Mouse (Mus musculus): ENCODE results near the gene Eps8l2. TPM values are rescaled to one million over a fixed set of nuclear protein-coding genes. Genes with fewer than 3 reads are reported as not detected.
"Not testable (repeated sequence)": the region's sequence is repeated elsewhere in the genome, so short reads cannot be mapped to it uniquely, and the experiment has no call there.

Eps8l2 gene
- polyA plus RNA-seq, 1 experiment from 2014 or later: 1.4 TPM

DNA sequence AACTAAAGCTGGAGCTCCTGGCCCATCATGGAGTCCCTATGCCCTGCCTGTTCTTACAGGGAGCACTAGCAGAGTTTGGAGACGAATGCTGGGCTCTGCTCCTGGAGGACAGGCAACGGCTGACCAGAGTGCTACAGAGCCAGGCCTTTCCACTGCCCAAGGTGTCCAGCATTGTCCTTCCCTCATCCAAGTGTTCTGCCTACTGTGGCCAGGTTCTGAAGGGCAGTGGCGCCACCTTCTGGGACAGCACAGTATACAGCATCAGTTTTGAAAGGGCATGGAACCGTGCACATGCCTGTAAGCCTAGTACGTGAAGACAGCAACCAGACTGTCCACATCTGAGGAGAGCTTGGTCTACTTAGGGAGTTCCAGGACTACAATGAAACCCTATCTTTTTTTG lies 64.6 kb downstream of the Eps8l2 start:
- Histone ChIP-seq H3K4me2 (no peak overlapping the region), H3K36me3 (peaks cover 60% of the 10 kb centered on the region), H3K4me3 (no peak overlapping the region), H3K9me3 (no peaks in the 10 kb centered on the region), H3K27ac (no peak overlapping the region), H3K9ac (no peak overlapping the region), H3K4me1 (replicated peaks) (no peaks in the 10 kb centered on the region), H3K27me3 (no peaks in the 10 kb centered on the region)
- ATAC-seq (ENCODE audit: low FRiP score): peak; percentile 25; the same call in 1 of the 2 replicates
- WGBS: 55% methylated on average over 5 of the region's 5 CpGs

- Histone ChIP-seq H3K4me1 (replicated peaks) (peaks cover 8% of the 10 kb centered on the region), H3K9ac (no peak overlapping the region), H3K9me3 (no peaks in the 10 kb centered on the region), H3K36me3 (peaks cover 61% of the 10 kb centered on the region), H3K4me3 (no peak overlapping the region), H3K27me3 (no peaks in the 10 kb centered on the region), H3K27ac (no peak overlapping the region), H3K4me2 (no peak overlapping the region)
- 94% methylated on average over 4 of the region's 4 CpGs for WGBS
- no peak for ATAC-seq (ENCODE audit: low FRiP score)
Observed at GRCm38 (mm10) chr7:141405466-141405865, 66.8 kb downstream of the Eps8l2 start.

DNA sequence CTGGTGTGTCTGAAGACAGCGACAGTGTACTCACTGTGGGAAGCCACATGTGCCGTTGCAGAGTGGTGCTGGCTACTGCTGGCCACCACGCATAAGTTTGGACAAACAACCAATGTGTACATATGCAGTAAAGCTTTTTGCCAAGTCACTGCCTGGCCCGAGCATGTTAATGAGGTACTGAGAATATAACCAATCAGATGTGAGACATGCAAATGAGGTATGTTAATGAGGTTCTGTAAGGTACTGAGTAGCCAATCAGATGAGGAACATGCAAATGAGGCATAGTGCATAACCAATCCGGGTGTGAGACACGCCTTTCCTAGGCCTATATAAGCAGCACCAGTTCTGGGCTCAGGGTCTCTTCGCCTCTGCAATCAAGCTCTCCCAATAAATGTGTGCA lies 69.0 kb downstream of the Eps8l2 start:
- peaks cover 16% of the 10 kb centered on the region for H3K4me1 ChIP-seq (replicated peaks)
- not testable (repeated sequence) for H3K4me2 ChIP-seq; H3K9me3 ChIP-seq; H3K27me3 ChIP-seq; ATAC-seq (ENCODE audit: low FRiP score); H3K27ac ChIP-seq; H3K4me3 ChIP-seq; H3K9ac ChIP-seq
- WGBS: 97% methylated on average over 7 of the region's 7 CpGs
- H3K36me3 ChIP-seq: peaks cover 44% of the 10 kb centered on the region

GRCm38 (mm10) chr7:141408833-141409232 lies 70.2 kb downstream of the Eps8l2 start:
- WGBS: 12% methylated on average over 11 of the region's 11 CpGs
- peak; percentile 43 for ATAC-seq (ENCODE audit: low FRiP score)
- peak overlapping the region; percentile 60; the same call in 1 of the 2 replicates for H3K9ac ChIP-seq
- H3K4me2 ChIP-seq: no peak overlapping the region
- H3K9me3 ChIP-seq: no peaks in the 10 kb centered on the region
- H3K27me3 ChIP-seq: no peaks in the 10 kb centered on the region
- no peak overlapping the region for H3K4me3 ChIP-seq
- H3K36me3 ChIP-seq: peaks cover 37% of the 10 kb centered on the region
- 0 out of 2 replicates have a peak overlapping the region, but pooled peaks have one; percentile 14 for H3K27ac ChIP-seq
- peaks cover 25% of the 10 kb centered on the region for H3K4me1 ChIP-seq (replicated peaks)

DNA sequence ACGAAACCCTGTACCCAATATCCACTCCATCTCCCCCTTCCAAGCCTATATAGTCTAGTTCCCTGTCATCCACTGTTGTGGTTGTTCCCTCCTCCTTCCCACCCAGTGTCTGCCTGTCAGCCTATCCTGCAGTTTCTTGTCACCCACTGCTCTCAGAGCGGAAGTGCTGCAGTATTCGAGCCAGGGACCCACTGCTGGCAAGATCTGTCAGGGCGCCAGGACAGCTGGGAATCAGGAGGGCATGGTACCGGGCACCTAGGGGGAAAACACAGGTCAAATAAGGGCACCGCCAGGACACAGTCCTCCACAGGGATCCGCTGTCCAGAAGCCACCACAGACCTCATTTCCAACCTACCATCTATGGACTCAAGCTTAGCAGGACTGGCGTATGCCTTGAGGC lies 72.0 kb downstream of the Eps8l2 start:
- Histone ChIP-seq H3K9me3 (no peaks in the 10 kb centered on the region), H3K27me3 (no peaks in the 10 kb centered on the region), H3K4me3 (no peak overlapping the region), H3K4me1 (replicated peaks) (peaks cover 29% of the 10 kb centered on the region), H3K9ac (peak overlapping the region; percentile 21; the same call in 1 of the 2 replicates), H3K4me2 (no peak overlapping the region), H3K36me3 (peaks cover 37% of the 10 kb centered on the region), H3K27ac (no peak overlapping the region)
- 89% methylated on average over 8 of the region's 8 CpGs for WGBS
- no peak for ATAC-seq (ENCODE audit: low FRiP score)

DNA sequence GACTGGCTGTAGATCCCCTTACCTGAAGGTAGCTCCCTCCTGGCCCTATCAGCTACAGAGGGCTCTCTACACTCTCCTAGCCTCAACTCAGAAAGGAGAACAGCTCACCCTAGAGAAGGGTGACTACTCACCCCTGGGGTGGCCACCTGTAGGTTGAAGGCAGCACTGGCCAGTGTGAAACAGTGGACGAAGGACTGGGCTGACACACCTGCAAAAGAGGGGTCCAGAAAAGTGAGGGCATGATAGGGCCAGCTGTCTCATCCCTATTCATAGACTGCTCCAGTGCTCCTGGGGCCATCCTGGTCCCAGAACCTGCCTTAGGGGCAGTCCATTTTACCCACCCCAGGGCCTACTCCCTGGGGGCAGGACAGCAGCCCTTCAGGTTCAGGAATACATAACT lies 73.0 kb downstream of the Eps8l2 start:
- H3K9me3 ChIP-seq: no peaks in the 10 kb centered on the region
- no peak overlapping the region for H3K4me3 ChIP-seq
- H3K27me3 ChIP-seq: no peaks in the 10 kb centered on the region
- 0 out of 2 replicates have a peak overlapping the region, but pooled peaks have one; percentile 4 for H3K27ac ChIP-seq
- H3K4me2 ChIP-seq: no peak overlapping the region
- H3K36me3 ChIP-seq: peaks cover 37% of the 10 kb centered on the region
- peak overlapping the region; percentile 39 for H3K9ac ChIP-seq
- 100% methylated on average over 1 of the region's 1 CpGs for WGBS
- ATAC-seq (ENCODE audit: low FRiP score): no peak
- H3K4me1 ChIP-seq (replicated peaks): peaks cover 29% of the 10 kb centered on the region

Other genes starting within 250 kb of the Eps8l2 start
- gene Sigirr, start 238.3 kb upstream of the Eps8l2 start, polyA plus RNA-seq (2015; fragmentation: Nextera tagmentation; extraction: Ambion mirVana): 1.7 and 2.9 TPM in 2 replicates
- gene Ano9, start 221.1 kb upstream of the Eps8l2 start, polyA plus RNA-seq (2015; fragmentation: Nextera tagmentation; extraction: Ambion mirVana): 0.09 TPM in 1 of 2 replicates, not detected in the other
- 79.8 and 83.6 TPM in 2 replicates for gene Ptdss2, start 216.5 kb upstream of the Eps8l2 start, polyA plus RNA-seq (2015; fragmentation: Nextera tagmentation; extraction: Ambion mirVana)
- gene Rnh1, start 166.0 kb upstream of the Eps8l2 start, polyA plus RNA-seq (2015; fragmentation: Nextera tagmentation; extraction: Ambion mirVana): 51.1 and 53.5 TPM in 2 replicates
- 109 and 118 TPM in 2 replicates for gene Hras, start 144.9 kb upstream of the Eps8l2 start, polyA plus RNA-seq (2015; fragmentation: Nextera tagmentation; extraction: Ambion mirVana)
- 10.3 and 11.2 TPM in 2 replicates for gene Lrrc56, start 144.7 kb upstream of the Eps8l2 start, polyA plus RNA-seq (2015; fragmentation: Nextera tagmentation; extraction: Ambion mirVana)
- 1.2 and 1.8 TPM in 2 replicates for gene Lmntd2, start 124.8 kb upstream of the Eps8l2 start, polyA plus RNA-seq (2015; fragmentation: Nextera tagmentation; extraction: Ambion mirVana)
- 27.4 and 32.9 TPM in 2 replicates for gene Rassf7, start 123.0 kb upstream of the Eps8l2 start, polyA plus RNA-seq (2015; fragmentation: Nextera tagmentation; extraction: Ambion mirVana)
- gene Phrf1, start 110.1 kb upstream of the Eps8l2 start, polyA plus RNA-seq (2015; fragmentation: Nextera tagmentation; extraction: Ambion mirVana): 77.1 and 78.9 TPM in 2 replicates
- gene Irf7, start 72.4 kb upstream of the Eps8l2 start, polyA plus RNA-seq (2015; fragmentation: Nextera tagmentation; extraction: Ambion mirVana): 1.2 and 1.3 TPM in 2 replicates
- gene Cdhr5, start 62.1 kb upstream of the Eps8l2 start, polyA plus RNA-seq (2015; fragmentation: Nextera tagmentation; extraction: Ambion mirVana): not detected in 2 replicates
- 1.5 and 3.2 TPM in 2 replicates for gene Sct, start 59.7 kb upstream of the Eps8l2 start, polyA plus RNA-seq (2015; fragmentation: Nextera tagmentation; extraction: Ambion mirVana)
- 0.68 and 0.70 TPM in 2 replicates for gene Drd4, start 46.9 kb upstream of the Eps8l2 start, polyA plus RNA-seq (2015; fragmentation: Nextera tagmentation; extraction: Ambion mirVana)
- 138 and 157 TPM in 2 replicates for gene Deaf1, start 11.2 kb upstream of the Eps8l2 start, polyA plus RNA-seq (2015; fragmentation: Nextera tagmentation; extraction: Ambion mirVana)
- 67.7 and 74.7 TPM in 2 replicates for gene Tmem80, start 11.1 kb upstream of the Eps8l2 start, polyA plus RNA-seq (2015; fragmentation: Nextera tagmentation; extraction: Ambion mirVana)
- 333 and 346 TPM in 2 replicates for gene Taldo1, start 53.3 kb downstream of the Eps8l2 start, polyA plus RNA-seq (2015; fragmentation: Nextera tagmentation; extraction: Ambion mirVana)
- 57.4 and 58.5 TPM in 2 replicates for gene Gatd1, start 75.3 kb downstream of the Eps8l2 start, polyA plus RNA-seq (2015; fragmentation: Nextera tagmentation; extraction: Ambion mirVana)
- gene Cend1, start 90.6 kb downstream of the Eps8l2 start, polyA plus RNA-seq (2015; fragmentation: Nextera tagmentation; extraction: Ambion mirVana): 68.3 and 73.4 TPM in 2 replicates
- 71.3 and 76.3 TPM in 2 replicates for gene Slc25a22, start 99.0 kb downstream of the Eps8l2 start, polyA plus RNA-seq (2015; fragmentation: Nextera tagmentation; extraction: Ambion mirVana)
- gene Pidd1, start 105.1 kb downstream of the Eps8l2 start, polyA plus RNA-seq (2015; fragmentation: Nextera tagmentation; extraction: Ambion mirVana): 4.9 and 5.7 TPM in 2 replicates
- 771 and 809 TPM in 2 replicates for gene Rplp2, start 108.5 kb downstream of the Eps8l2 start, polyA plus RNA-seq (2015; fragmentation: Nextera tagmentation; extraction: Ambion mirVana)
- 18.7 TPM in 2 replicates for gene Pnpla2, start 116.3 kb downstream of the Eps8l2 start, polyA plus RNA-seq (2015; fragmentation: Nextera tagmentation; extraction: Ambion mirVana)
- gene Cracr2b, start 122.2 kb downstream of the Eps8l2 start, polyA plus RNA-seq (2015; fragmentation: Nextera tagmentation; extraction: Ambion mirVana): 6.9 and 7.2 TPM in 2 replicates
- 18.4 and 19.3 TPM in 2 replicates for gene Cd151, start 128.5 kb downstream of the Eps8l2 start, polyA plus RNA-seq (2015; fragmentation: Nextera tagmentation; extraction: Ambion mirVana)
- 86.5 and 88.1 TPM in 2 replicates for gene Polr2l, start 136.3 kb downstream of the Eps8l2 start, polyA plus RNA-seq (2015; fragmentation: Nextera tagmentation; extraction: Ambion mirVana)
- gene Tspan4, start 136.4 kb downstream of the Eps8l2 start, polyA plus RNA-seq (2015; fragmentation: Nextera tagmentation; extraction: Ambion mirVana): 34.1 and 35.5 TPM in 2 replicates
- 36.6 and 45.5 TPM in 2 replicates for gene Chid1, start 201.0 kb downstream of the Eps8l2 start, polyA plus RNA-seq (2015; fragmentation: Nextera tagmentation; extraction: Ambion mirVana)
- 105 and 111 TPM in 2 replicates for gene Ap2a2, start 223.3 kb downstream of the Eps8l2 start, polyA plus RNA-seq (2015; fragmentation: Nextera tagmentation; extraction: Ambion mirVana)

Data from hindbrain, embryonic 13.5 days (tissue).